20 mouse cellular contexts compared by ENCODE assay signal in the genomic region with DNA sequence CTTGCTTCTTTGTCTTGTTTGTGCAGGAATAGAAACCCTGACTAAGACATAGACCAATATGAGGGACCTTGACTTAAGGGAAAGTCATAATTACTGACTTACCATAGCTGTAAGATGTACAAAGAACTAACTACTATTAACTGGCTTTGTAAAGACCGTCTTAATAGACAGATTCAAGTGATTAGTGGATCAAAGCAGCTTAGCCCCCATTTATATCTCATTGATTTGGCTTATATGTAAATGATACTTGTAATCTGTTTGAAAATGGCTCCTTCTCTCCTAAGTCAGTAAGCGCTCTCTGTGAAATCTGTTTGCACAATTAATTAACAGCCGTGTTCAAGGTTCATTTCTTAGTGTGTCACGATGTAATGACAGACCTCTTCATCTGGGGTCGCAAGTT.
DNase-seq lines count a peak whose midpoint lies in the region; ATAC-seq and TF ChIP-seq lines count a peak whose summit lies in the region.
"Had no signal": no experiment of that assay in that cellular context is flagged by ENCODE, and none has a peak within 500 bp of the region (broad histone marks: within the 10 kb centered on the region; RNA-seq: fewer than 3 reads in every experiment).

No protein-coding gene starts in this region.

- H3K27ac ChIP-seq in hindbrain, embryonic 13.5 days: peak overlapping the region; percentile 20; the same call in 1 of the 2 replicates
- H3K27ac ChIP-seq in hindbrain, embryonic 11.5 days (ENCODE audit: low read depth, low read length): no peak overlapping the region
- H3K27ac ChIP-seq: embryonic facial prominence, embryonic 10.5 days; embryonic facial prominence, embryonic 12.5 days; forebrain, embryonic 13.5 days; forebrain, embryonic 15.5 days had no signal

- no peaks in the 10 kb centered on the region for H3K9me3 ChIP-seq in hindbrain, embryonic 13.5 days
- H3K9me3 ChIP-seq in hindbrain, embryonic 11.5 days (ENCODE audit: control insufficient read depth, low read length): no peaks in the 10 kb centered on the region
- H3K9me3 ChIP-seq: embryonic facial prominence, embryonic 10.5 days; embryonic facial prominence, embryonic 12.5 days; forebrain, embryonic 13.5 days; forebrain, embryonic 15.5 days had no signal

- peaks cover 32% of the 10 kb centered on the region for H3K4me1 ChIP-seq in hindbrain, embryonic 13.5 days (replicated peaks)
- H3K4me1 ChIP-seq in hindbrain, embryonic 11.5 days (replicated peaks; ENCODE audit: control insufficient read depth, insufficient read depth, low read length): no peaks in the 10 kb centered on the region

- TF ChIP-seq CTCF in brain, embryonic 14.5 days (IDR thresholded peaks at IDR 0.05; ENCODE audit: borderline replicate concordance, extremely low read depth, insufficient read depth, insufficient read length): no peak

- H3K4me2 ChIP-seq in hindbrain, embryonic 13.5 days: no peak overlapping the region
- no peak overlapping the region for H3K4me2 ChIP-seq in hindbrain, embryonic 11.5 days (replicated peaks; ENCODE audit: low read depth, low read length)
- H3K4me2 ChIP-seq: embryonic facial prominence, embryonic 12.5 days; forebrain, embryonic 13.5 days; forebrain, embryonic 15.5 days had no signal

- ATAC-seq in hindbrain, embryonic 13.5 days (ENCODE audit: low FRiP score): no peak
- ATAC-seq in hindbrain, embryonic 11.5 days (ENCODE audit: low FRiP score): no peak
- ATAC-seq in CD4-positive, CD25-positive, alpha-beta regulatory T cell, adult 4 months: no peak
- ATAC-seq: forebrain, embryonic 13.5 days; forebrain, embryonic 15.5 days; forebrain, postnatal 0 days had no signal

- H3K4me3 ChIP-seq in hindbrain, embryonic 13.5 days: no peak overlapping the region
- H3K4me3 ChIP-seq in hindbrain, embryonic 11.5 days (ENCODE audit: low read depth, low read length): no peak overlapping the region
- H3K4me3 ChIP-seq: embryonic facial prominence, embryonic 10.5 days; embryonic facial prominence, embryonic 12.5 days; forebrain, embryonic 13.5 days; forebrain, embryonic 15.5 days had no signal

- no peaks in the 10 kb centered on the region for H3K27me3 ChIP-seq in hindbrain, embryonic 13.5 days
- H3K27me3 ChIP-seq in hindbrain, embryonic 11.5 days (ENCODE audit: control insufficient read depth, insufficient read depth, low read length): no peaks in the 10 kb centered on the region
- H3K27me3 ChIP-seq: embryonic facial prominence, embryonic 12.5 days; forebrain, embryonic 13.5 days; forebrain, embryonic 15.5 days had no signal

- TF ChIP-seq POLR2A in brain, embryonic 14.5 days (IDR thresholded peaks at IDR 0.05; ENCODE audit: borderline replicate concordance, extremely low read depth, insufficient read depth, insufficient read length, poor library complexity, severe bottlenecking): no peak

- no peak for DNase-seq in hindbrain, embryonic 11.5 days (ENCODE audit: low spot score)
- peak; percentile 49 for DNase-seq in brain, embryonic 14.5 days (ENCODE audit: low read depth)
- DNase-seq in retina, postnatal 1 day: peak; percentile 85
- DNase-seq in lung, postnatal 36 days: no peak
- DNase-seq: adrenal gland, adult 2 months; adrenal gland, postnatal 10 days; adrenal gland, postnatal 25 days; B cell, adult 2 months; cerebellum, adult 11-12 months; cerebellum, adult 2 months; cerebellum, adult 9-10 months; cerebellum, postnatal 10 days; cerebellum, postnatal 25 days; forebrain, postnatal 0 days had no signal

- H3K9ac ChIP-seq in hindbrain, embryonic 13.5 days: no peak overlapping the region
- no peak overlapping the region for H3K9ac ChIP-seq in hindbrain, embryonic 11.5 days (ENCODE audit: low read depth, low read length)
- H3K9ac ChIP-seq: embryonic facial prominence, embryonic 12.5 days; forebrain, embryonic 13.5 days; forebrain, embryonic 15.5 days; forebrain, postnatal 0 days had no signal

- WGBS in hindbrain, embryonic 13.5 days: 75% methylated on average over 5 of the region's 5 CpGs
- WGBS in hindbrain, embryonic 11.5 days: 88% methylated on average over 5 of the region's 5 CpGs

- no peaks in the 10 kb centered on the region for H3K36me3 ChIP-seq in hindbrain, embryonic 13.5 days
- H3K36me3 ChIP-seq in hindbrain, embryonic 11.5 days (ENCODE audit: control insufficient read depth, insufficient read depth, low read length): no peaks in the 10 kb centered on the region
- H3K36me3 ChIP-seq: forebrain, embryonic 15.5 days had no signal

Comparison
In these comparisons a context has a peak if more than half of its experiments do, and no peak if none do; other contexts are left out.
1. DNase-seq: peak in brain, embryonic 14.5 days (single experiment) and retina, postnatal 1 day (single experiment); none in hindbrain, embryonic 11.5 days (single experiment) and lung, postnatal 36 days (single experiment).